Mouse (Mus musculus): ENCODE data around the gene Cs. TPM values are rescaled to one million over a fixed set of nuclear protein-coding genes. Genes with fewer than 3 reads are reported as not detected.
"Not testable (repeated sequence)": the region's sequence is repeated elsewhere in the genome, so short reads cannot be mapped to it uniquely, and the experiment has no call there.

Cs gene
- polyA plus RNA-seq, 1 experiment from 2014 or later, result 187 TPM

GRCm38 (mm10) chr10:128310177-128310576 lies 27.4 kb upstream of the Cs start:
- ATAC-seq, result no peak
- Histone ChIP-seq H3K27me3 (replicated peaks) (no peaks in the 10 kb centered on the region), H3K9ac (no peak overlapping the region), H3K4me1 (peaks cover 5% of the 10 kb centered on the region), H3K4me2 (no peak overlapping the region), H3K27ac (no peak overlapping the region), H3K9me3 (replicated peaks) (no peaks in the 10 kb centered on the region), H3K4me3 (no peak overlapping the region), H3K36me3 (peaks cover 79% of the 10 kb centered on the region)
- WGBS (ENCODE audit: insufficient replicate concordance), result 83% methylated on average over 11 of the region's 11 CpGs

- Histone ChIP-seq H3K4me3 (no peak overlapping the region), H3K9me3 (replicated peaks) (no peaks in the 10 kb centered on the region), H3K4me2 (no peak overlapping the region), H3K27me3 (replicated peaks) (no peaks in the 10 kb centered on the region), H3K4me1 (peaks cover 9% of the 10 kb centered on the region), H3K36me3 (peaks cover 83% of the 10 kb centered on the region), H3K27ac (no peak overlapping the region), H3K9ac (no peak overlapping the region)
- ATAC-seq, result no peak
- 52% methylated on average over 4 of the region's 4 CpGs for WGBS (ENCODE audit: insufficient replicate concordance)
Observed at GRCm38 (mm10) chr10:128310902-128311301, 26.6 kb upstream of the Cs start.

- peak; percentile 68 for ATAC-seq
- peaks cover 99% of the 10 kb centered on the region for H3K36me3 ChIP-seq
- no peaks in the 10 kb centered on the region for H3K9me3 ChIP-seq (replicated peaks)
- H3K27me3 ChIP-seq (replicated peaks), result no peaks in the 10 kb centered on the region
- no peak overlapping the region for H3K4me3 ChIP-seq
- no peak overlapping the region for H3K27ac ChIP-seq
- H3K4me1 ChIP-seq, result peaks cover 9% of the 10 kb centered on the region
- no peak overlapping the region for H3K4me2 ChIP-seq
- 75% methylated on average over 8 of the region's 8 CpGs for WGBS (ENCODE audit: insufficient replicate concordance)
- H3K9ac ChIP-seq, result no peak overlapping the region
Observed at GRCm38 (mm10) chr10:128315578-128315977, 22.0 kb upstream of the Cs start.

- H3K9ac ChIP-seq, result peak overlapping the region; percentile 92
- H3K9me3 ChIP-seq (replicated peaks), result no peaks in the 10 kb centered on the region
- H3K27me3 ChIP-seq (replicated peaks), result no peaks in the 10 kb centered on the region
- peak overlapping the region; percentile 84 for H3K4me3 ChIP-seq
- peaks cover 22% of the 10 kb centered on the region for H3K4me1 ChIP-seq
- peak overlapping the region; percentile 87 for H3K4me2 ChIP-seq
- H3K27ac ChIP-seq, result 0 out of 2 replicates have a peak overlapping the region, but pooled peaks have one; percentile 17
- H3K36me3 ChIP-seq, result peaks cover 57% of the 10 kb centered on the region
- WGBS (ENCODE audit: insufficient replicate concordance), result 46% methylated on average over 12 of the region's 12 CpGs
- no peak for ATAC-seq
Observed at GRCm38 (mm10) chr10:128321641-128322040, 15.9 kb upstream of the Cs start.

GRCm38 (mm10) chr10:128322141-128323108 lies 15.1 kb upstream of the Cs start, which contains the start of gene Cnpy2:
Gene Cnpy2 (plus strand): TSS chr10:128322459.
- Histone ChIP-seq H3K9me3 (replicated peaks) (no peaks in the 10 kb centered on the region), H3K36me3 (peaks cover 57% of the 10 kb centered on the region), H3K4me3 (peak within 1 kb of the TSS; percentile 84), H3K4me1 (peaks cover 22% of the 10 kb centered on the region), H3K4me2 (peak within 1 kb of the TSS; percentile 87), H3K9ac (peak within 1 kb of the TSS; percentile 92), H3K27me3 (replicated peaks) (no peaks in the 10 kb centered on the region), H3K27ac (peak within 1 kb of the TSS; percentile 89)
- peak; percentile 82 for ATAC-seq
- under 1% methylated on average over 40 of the region's 40 CpGs for WGBS (ENCODE audit: insufficient replicate concordance)

GRCm38 (mm10) chr10:128323516-128323915 lies 14.0 kb upstream of the Cs start:
- H3K9ac ChIP-seq, result peak overlapping the region; percentile 92
- H3K27ac ChIP-seq, result peak overlapping the region; percentile 89
- H3K36me3 ChIP-seq, result peaks cover 55% of the 10 kb centered on the region
- peak overlapping the region; percentile 87 for H3K4me2 ChIP-seq
- WGBS (ENCODE audit: insufficient replicate concordance), result 46% methylated on average over 8 of the region's 8 CpGs
- H3K4me1 ChIP-seq, result peaks cover 22% of the 10 kb centered on the region
- peak overlapping the region; percentile 84 for H3K4me3 ChIP-seq
- no peaks in the 10 kb centered on the region for H3K9me3 ChIP-seq (replicated peaks)
- ATAC-seq, result no peak
- no peaks in the 10 kb centered on the region for H3K27me3 ChIP-seq (replicated peaks)

- Histone ChIP-seq H3K27ac (no peak overlapping the region), H3K4me1 (peaks cover 18% of the 10 kb centered on the region), H3K9me3 (replicated peaks) (no peaks in the 10 kb centered on the region), H3K4me3 (no peak overlapping the region), H3K9ac (no peak overlapping the region), H3K4me2 (no peak overlapping the region), H3K36me3 (peaks cover 39% of the 10 kb centered on the region), H3K27me3 (replicated peaks) (no peaks in the 10 kb centered on the region)
- no peak for ATAC-seq
- WGBS (ENCODE audit: insufficient replicate concordance), result 83% methylated on average over 8 of the region's 8 CpGs
Observed at GRCm38 (mm10) chr10:128326825-128327224, 10.7 kb upstream of the Cs start.

GRCm38 (mm10) chr10:128327610-128328009 lies 9.9 kb upstream of the Cs start:
- Histone ChIP-seq H3K27me3 (replicated peaks) (no peaks in the 10 kb centered on the region), H3K9me3 (replicated peaks) (no peaks in the 10 kb centered on the region), H3K27ac (no peak overlapping the region), H3K36me3 (peaks cover 39% of the 10 kb centered on the region), H3K4me3 (no peak overlapping the region), H3K4me1 (peaks cover 20% of the 10 kb centered on the region), H3K9ac (no peak overlapping the region), H3K4me2 (no peak overlapping the region)
- 79% methylated on average over 10 of the region's 10 CpGs for WGBS (ENCODE audit: insufficient replicate concordance)
- no peak for ATAC-seq

GRCm38 (mm10) chr10:128332358-128333249 lies 4.9 kb upstream of the Cs start:
- H3K9ac ChIP-seq; ATAC-seq; H3K27me3 ChIP-seq (replicated peaks); H3K9me3 ChIP-seq (replicated peaks); H3K27ac ChIP-seq; H3K4me3 ChIP-seq; H3K4me2 ChIP-seq: not testable (repeated sequence)
- peaks cover 36% of the 10 kb centered on the region for H3K4me1 ChIP-seq
- peaks cover 17% of the 10 kb centered on the region for H3K36me3 ChIP-seq
- WGBS (ENCODE audit: insufficient replicate concordance), result 67% methylated on average over 6 of the region's 6 CpGs

- H3K9me3 ChIP-seq (replicated peaks), result no peaks in the 10 kb centered on the region
- ATAC-seq, result no peak
- H3K27ac ChIP-seq, result peak overlapping the region; percentile 95
- H3K4me3 ChIP-seq, result no peak overlapping the region
- H3K36me3 ChIP-seq, result peaks cover 14% of the 10 kb centered on the region
- peaks cover 62% of the 10 kb centered on the region for H3K4me1 ChIP-seq
- no peaks in the 10 kb centered on the region for H3K27me3 ChIP-seq (replicated peaks)
- 0% methylated on average over 4 of the region's 4 CpGs for WGBS (ENCODE audit: insufficient replicate concordance)
- 0 out of 2 replicates have a peak overlapping the region, but pooled peaks have one; percentile 58 for H3K9ac ChIP-seq
- H3K4me2 ChIP-seq, result peak overlapping the region; percentile 86
Observed at GRCm38 (mm10) chr10:128335582-128335981, 2.0 kb upstream of the Cs start.

- H3K9ac ChIP-seq, result peak overlapping the region; percentile 58
- peak overlapping the region; percentile 95 for H3K27ac ChIP-seq
- H3K4me1 ChIP-seq, result peaks cover 68% of the 10 kb centered on the region
- H3K4me2 ChIP-seq, result peak overlapping the region; percentile 86
- H3K4me3 ChIP-seq, result 0 out of 2 replicates have a peak overlapping the region, but pooled peaks have one; percentile 91
- H3K27me3 ChIP-seq (replicated peaks), result no peaks in the 10 kb centered on the region
- H3K36me3 ChIP-seq, result peaks cover 20% of the 10 kb centered on the region
- H3K9me3 ChIP-seq (replicated peaks), result no peaks in the 10 kb centered on the region
- no peak for ATAC-seq
- 68% methylated on average over 3 of the region's 3 CpGs for WGBS (ENCODE audit: insufficient replicate concordance)
Observed at GRCm38 (mm10) chr10:128336195-128336594, 1.3 kb upstream of the Cs start.
